Mouse (Mus musculus) midbrain, embryonic 12.5 days (tissue): Measurements from ENCODE around the gene Meiob. TPM values are rescaled to one million over a fixed set of nuclear protein-coding genes. Genes with fewer than 3 reads are reported as not detected.

Experiments used
- ATAC-seq: fragments of 200-750 bp; cut with Nextera tagmentation; 2 replicates; pipeline ENCODE4 v1.8.0; 2017; ENCODE audit warnings: low read depth, moderate TSS enrichment, moderate library complexity; ENCODE audit not compliant: low FRiP score
- H3K27ac ChIP-seq: fragments of 300-500 bp; sonication (generic); replicated peaks from 2 replicates; pipeline ENCODE4 v1.5.1; 2016; ENCODE audit warnings: mild to moderate bottlenecking
- H3K27me3 ChIP-seq: fragments of 300-500 bp; sonication (generic); 2 replicates; pipeline ENCODE4 v1.6.1; 2016; ENCODE audit warnings: mild to moderate bottlenecking
- H3K36me3 ChIP-seq: fragments of 300-500 bp; sonication (generic); 2 replicates; pipeline ENCODE4 v1.6.1; 2016
- H3K4me1 ChIP-seq: fragments of 300-500 bp; sonication (generic); 2 replicates; pipeline ENCODE4 v1.6.1; 2016
- H3K4me2 ChIP-seq: fragments of 300-500 bp; sonication (generic); replicated peaks from 2 replicates; pipeline ENCODE4 v1.6.1; 2016; ENCODE audit warnings: mild to moderate bottlenecking, moderate library complexity
- H3K4me3 ChIP-seq: fragments of 300-500 bp; sonication (generic); 2 replicates; pipeline ENCODE4 v1.5.1; 2016; ENCODE audit warnings: mild to moderate bottlenecking
- H3K9ac ChIP-seq: fragments of 300-500 bp; sonication (generic); replicated peaks from 2 replicates; pipeline ENCODE4 v1.6.1; 2016; ENCODE audit warnings: mild to moderate bottlenecking, moderate library complexity
- H3K9me3 ChIP-seq: fragments of 300-500 bp; sonication (generic); 2 replicates; pipeline ENCODE4 v1.6.1; 2016; ENCODE audit warnings: mild to moderate bottlenecking
- WGBS: fragments of 180-500 bp; shearing (Covaris S2); methylation state at CpG from one replicate; pipeline ENCODE4 v1.1.7; 2016; 5-methylcytosine and 5-hydroxymethylcytosine counted together
- polyA plus RNA-seq: library from polyadenylated mRNA; unstranded; fragments of >200 nt; fragmentation: Nextera tagmentation; extraction: Ambion mirVana; gene quantifications from 2 replicates; pipeline ENCODE4 v1.2.1, GENCODE M21; 2016

Meiob gene
- polyA plus RNA-seq, 1 experiment from 2014 or later, result not detected

GRCm38 (mm10) chr17:24794791-24795190 is 9.3 kb upstream of the Meiob start:
- ATAC-seq, result no peak
- H3K9me3 ChIP-seq, result no peaks in the 10 kb centered on the region
- H3K27ac ChIP-seq, result no peak overlapping the region
- H3K27me3 ChIP-seq, result peaks cover 10% of the 10 kb centered on the region; the same call in 1 of the 2 replicates
- H3K36me3 ChIP-seq, result no peaks in the 10 kb centered on the region
- WGBS, result 83% methylated on average over 12 of the region's 12 CpGs
- no peak overlapping the region for H3K4me2 ChIP-seq
- no peak overlapping the region for H3K9ac ChIP-seq
- H3K4me1 ChIP-seq, result no peaks in the 10 kb centered on the region
- no peak overlapping the region for H3K4me3 ChIP-seq

- no peak overlapping the region for H3K4me3 ChIP-seq
- 69% methylated on average over 3 of the region's 3 CpGs for WGBS
- H3K36me3 ChIP-seq, result no peaks in the 10 kb centered on the region
- H3K4me1 ChIP-seq, result no peaks in the 10 kb centered on the region
- no peak overlapping the region for H3K27ac ChIP-seq
- no peak for ATAC-seq
- H3K27me3 ChIP-seq, result 0 out of 2 replicates have a peak, but pooled peaks cover 6% of the 10 kb centered on the region
- no peak overlapping the region for H3K9ac ChIP-seq
- no peak overlapping the region for H3K4me2 ChIP-seq
- no peaks in the 10 kb centered on the region for H3K9me3 ChIP-seq
Observed at GRCm38 (mm10) chr17:24796969-24797368, 7.1 kb upstream of the Meiob start.

GRCm38 (mm10) chr17:24798229-24798628 is 5.9 kb upstream of the Meiob start:
- Histone ChIP-seq H3K4me2 (no peak overlapping the region), H3K9ac (no peak overlapping the region), H3K27me3 (peaks cover 8% of the 10 kb centered on the region), H3K27ac (no peak overlapping the region), H3K36me3 (no peaks in the 10 kb centered on the region), H3K4me3 (no peak overlapping the region), H3K4me1 (no peaks in the 10 kb centered on the region), H3K9me3 (no peaks in the 10 kb centered on the region)
- no peak for ATAC-seq
- 63% methylated on average over 9 of the region's 9 CpGs for WGBS

- H3K4me1 ChIP-seq, result peaks cover 7% of the 10 kb centered on the region
- H3K9ac ChIP-seq, result no peak overlapping the region
- H3K4me2 ChIP-seq, result no peak overlapping the region
- ATAC-seq, result no peak
- peaks cover 19% of the 10 kb centered on the region for H3K27me3 ChIP-seq
- H3K27ac ChIP-seq, result no peak overlapping the region
- no peaks in the 10 kb centered on the region for H3K36me3 ChIP-seq
- WGBS, result 85% methylated on average over 4 of the region's 4 CpGs
- H3K9me3 ChIP-seq, result no peaks in the 10 kb centered on the region
- H3K4me3 ChIP-seq, result no peak overlapping the region
Observed at GRCm38 (mm10) chr17:24799476-24799875, 4.6 kb upstream of the Meiob start.

- ATAC-seq, result no peak
- peaks cover 28% of the 10 kb centered on the region for H3K27me3 ChIP-seq
- no peaks in the 10 kb centered on the region for H3K9me3 ChIP-seq
- 56% methylated on average over 3 of the region's 3 CpGs for WGBS
- H3K36me3 ChIP-seq, result no peaks in the 10 kb centered on the region
- no peak overlapping the region for H3K27ac ChIP-seq
- H3K4me3 ChIP-seq, result no peak overlapping the region
- H3K4me2 ChIP-seq, result no peak overlapping the region
- peaks cover 9% of the 10 kb centered on the region for H3K4me1 ChIP-seq
- no peak overlapping the region for H3K9ac ChIP-seq
Observed at GRCm38 (mm10) chr17:24800524-24800923, 3.6 kb upstream of the Meiob start.

- 78% methylated on average over 3 of the region's 3 CpGs for WGBS
- ATAC-seq, result no peak
- Histone ChIP-seq H3K36me3 (no peaks in the 10 kb centered on the region), H3K27ac (no peak overlapping the region), H3K9me3 (no peaks in the 10 kb centered on the region), H3K4me1 (no peaks in the 10 kb centered on the region), H3K9ac (no peak overlapping the region), H3K4me2 (no peak overlapping the region), H3K4me3 (no peak overlapping the region), H3K27me3 (peaks cover 17% of the 10 kb centered on the region)
Observed at GRCm38 (mm10) chr17:24811211-24811610, 7.1 kb downstream of the Meiob start.

GRCm38 (mm10) chr17:24812215-24812614 is 8.1 kb downstream of the Meiob start:
- no peaks in the 10 kb centered on the region for H3K9me3 ChIP-seq
- H3K27ac ChIP-seq, result no peak overlapping the region
- H3K9ac ChIP-seq, result no peak overlapping the region
- H3K36me3 ChIP-seq, result no peaks in the 10 kb centered on the region
- no peak overlapping the region for H3K4me2 ChIP-seq
- ATAC-seq, result no peak
- H3K27me3 ChIP-seq, result peaks cover 10% of the 10 kb centered on the region
- 43% methylated on average over 2 of the region's 2 CpGs for WGBS
- H3K4me1 ChIP-seq, result no peaks in the 10 kb centered on the region
- no peak overlapping the region for H3K4me3 ChIP-seq

- H3K4me2 ChIP-seq, result no peak overlapping the region
- no peak overlapping the region for H3K4me3 ChIP-seq
- H3K4me1 ChIP-seq, result no peaks in the 10 kb centered on the region
- 0 out of 2 replicates have a peak, but pooled peaks cover 9% of the 10 kb centered on the region for H3K27me3 ChIP-seq
- no peak for ATAC-seq
- H3K9ac ChIP-seq, result no peak overlapping the region
- no peaks in the 10 kb centered on the region for H3K9me3 ChIP-seq
- no peaks in the 10 kb centered on the region for H3K36me3 ChIP-seq
- WGBS, result 85% methylated on average over 5 of the region's 5 CpGs
- H3K27ac ChIP-seq, result no peak overlapping the region
Observed at GRCm38 (mm10) chr17:24815256-24815655, 11.2 kb downstream of the Meiob start.

- H3K4me2 ChIP-seq, result no peak overlapping the region
- no peak overlapping the region for H3K27ac ChIP-seq
- H3K9ac ChIP-seq, result no peak overlapping the region
- 38% methylated on average over 1 of the region's 1 CpGs for WGBS
- H3K27me3 ChIP-seq, result 0 out of 2 replicates have a peak, but pooled peaks cover 5% of the 10 kb centered on the region
- no peak overlapping the region for H3K4me3 ChIP-seq
- no peak for ATAC-seq
- H3K4me1 ChIP-seq, result no peaks in the 10 kb centered on the region
- no peaks in the 10 kb centered on the region for H3K36me3 ChIP-seq
- no peaks in the 10 kb centered on the region for H3K9me3 ChIP-seq
Observed at GRCm38 (mm10) chr17:24817503-24817902, 13.4 kb downstream of the Meiob start.

- Histone ChIP-seq H3K9me3 (no peaks in the 10 kb centered on the region), H3K4me3 (no peak overlapping the region), H3K4me2 (no peak overlapping the region), H3K27me3 (0 out of 2 replicates have a peak, but pooled peaks cover 5% of the 10 kb centered on the region), H3K9ac (no peak overlapping the region), H3K27ac (no peak overlapping the region), H3K36me3 (no peaks in the 10 kb centered on the region), H3K4me1 (no peaks in the 10 kb centered on the region)
- ATAC-seq, result no peak
- 51% methylated on average over 6 of the region's 6 CpGs for WGBS
Observed at GRCm38 (mm10) chr17:24818172-24818571, 14.1 kb downstream of the Meiob start.

GRCm38 (mm10) chr17:24819469-24819868 is 15.4 kb downstream of the Meiob start:
- Histone ChIP-seq H3K9me3 (no peaks in the 10 kb centered on the region), H3K36me3 (no peaks in the 10 kb centered on the region), H3K9ac (no peak overlapping the region), H3K27ac (no peak overlapping the region), H3K4me3 (no peak overlapping the region), H3K27me3 (0 out of 2 replicates have a peak, but pooled peaks cover 5% of the 10 kb centered on the region), H3K4me2 (no peak overlapping the region), H3K4me1 (no peaks in the 10 kb centered on the region)
- no peak for ATAC-seq
- WGBS, result 82% methylated on average over 2 of the region's 2 CpGs

- Histone ChIP-seq H3K9me3 (no peaks in the 10 kb centered on the region), H3K4me3 (no peak overlapping the region), H3K4me2 (no peak overlapping the region), H3K36me3 (no peaks in the 10 kb centered on the region), H3K9ac (no peak overlapping the region), H3K4me1 (no peaks in the 10 kb centered on the region), H3K27ac (no peak overlapping the region), H3K27me3 (0 out of 2 replicates have a peak, but pooled peaks cover 8% of the 10 kb centered on the region)
- WGBS, result 64% methylated on average over 3 of the region's 3 CpGs
- no peak for ATAC-seq
Observed at GRCm38 (mm10) chr17:24821351-24822280, 17.5 kb downstream of the Meiob start.
